Mouse (Mus musculus) bone marrow, adult 2 months (tissue): Measurements from ENCODE around the gene Nek3.

Experiments used
- CTCF ChIP-seq: fragments of 200-500 bp; IDR thresholded peaks from 2 replicates; pipeline ENCODE4 v1.5.1; 2011; ENCODE audit warnings: low read length, control low read depth; ENCODE audit not compliant: control insufficient read depth, insufficient read depth
- POLR2A ChIP-seq: fragments of 200-500 bp; IDR thresholded peaks from 2 replicates; pipeline ENCODE4 v1.6.1; 2011; ENCODE audit warnings: low read depth, mild to moderate bottlenecking, control low read depth, low read length, borderline replicate concordance; ENCODE audit not compliant: control insufficient read depth

DNA sequence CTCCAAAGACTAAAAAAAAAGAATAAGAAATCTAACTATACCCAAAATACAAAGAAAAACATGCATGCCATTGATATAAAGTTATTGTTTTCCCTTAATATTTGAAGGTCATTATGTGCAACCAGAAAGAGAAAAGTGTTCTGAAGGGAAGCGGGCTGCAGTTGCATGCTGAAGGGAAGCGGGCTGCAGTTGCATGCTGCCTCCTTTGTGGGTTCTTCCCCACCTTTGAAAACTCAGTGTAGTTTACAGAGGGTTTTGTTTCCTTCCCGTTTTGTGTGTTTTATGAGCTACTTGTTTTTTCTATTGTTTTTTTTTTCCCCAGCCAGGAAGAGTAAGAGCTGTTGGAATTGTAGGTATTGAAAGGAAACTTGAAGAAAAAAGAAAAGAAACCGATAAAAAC lies 41.3 kb upstream of the Nek3 start:
- no peak for TF ChIP-seq CTCF
- TF ChIP-seq POLR2A = no peak
